Mouse (Mus musculus) layer of hippocampus, adult 18-20 months (tissue): Measurements from ENCODE around the gene Arsj. TPM values are rescaled to one million over a fixed set of nuclear protein-coding genes. Genes with fewer than 3 reads are reported as not detected.

Experiments
- DNase-seq, 2 experiments: peaks; one replicate each; pipeline ENCODE4 v3.0.0; 2022; ENCODE audit warnings: low spot score in 2 of 2
- total RNA-seq, 2 experiments: library from RNA; stranded (reverse); gene quantifications; 2 replicates each; pipeline ENCODE4 v1.2.3; 2021

The Arsj gene
- total RNA-seq, 2 experiments from 2014 or later = 3.9 to 4.2 TPM

DNA sequence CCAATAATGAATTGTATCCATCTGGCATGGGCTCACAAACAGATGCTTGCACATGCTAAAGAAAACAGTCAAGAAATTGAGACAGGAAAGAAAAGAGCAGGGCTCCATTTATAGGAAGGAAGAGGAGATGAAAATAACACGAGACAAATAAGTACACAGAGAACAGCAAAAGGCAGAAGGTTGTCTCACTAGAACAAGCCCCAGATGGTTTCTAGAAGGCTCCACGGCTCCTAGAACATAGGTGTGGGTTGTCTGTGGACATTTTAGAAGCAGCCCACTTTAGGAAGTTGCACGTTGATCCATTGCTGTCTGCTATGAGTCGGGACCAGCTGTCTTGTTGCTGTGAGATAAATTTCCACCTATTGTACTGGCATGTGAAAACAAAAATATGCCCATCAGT, 37.2 kb downstream of the Arsj start:
- DNase-seq = peak in 1 of 2 experiments; percentile 54

DNA sequence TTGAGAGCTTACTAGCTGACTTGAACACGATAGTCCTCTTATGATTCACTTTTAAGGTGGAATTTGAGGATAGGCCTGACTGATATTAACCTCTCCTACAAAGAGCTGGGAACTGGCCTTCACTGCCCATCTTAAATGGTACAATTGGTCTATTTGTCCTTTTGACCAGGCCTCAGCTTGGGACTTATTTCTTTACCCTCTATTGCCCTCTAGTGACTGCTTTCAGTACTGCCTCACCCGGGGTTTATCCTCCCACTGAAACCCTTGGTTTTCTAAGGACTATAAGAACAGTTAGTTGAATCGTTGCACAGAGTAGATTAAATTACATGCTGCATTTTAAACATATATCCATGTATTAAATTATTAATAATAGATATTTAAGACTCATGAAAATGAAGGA, 39.4 kb downstream of the Arsj start:
- peak; percentile 54 to 88 for DNase-seq

DNA sequence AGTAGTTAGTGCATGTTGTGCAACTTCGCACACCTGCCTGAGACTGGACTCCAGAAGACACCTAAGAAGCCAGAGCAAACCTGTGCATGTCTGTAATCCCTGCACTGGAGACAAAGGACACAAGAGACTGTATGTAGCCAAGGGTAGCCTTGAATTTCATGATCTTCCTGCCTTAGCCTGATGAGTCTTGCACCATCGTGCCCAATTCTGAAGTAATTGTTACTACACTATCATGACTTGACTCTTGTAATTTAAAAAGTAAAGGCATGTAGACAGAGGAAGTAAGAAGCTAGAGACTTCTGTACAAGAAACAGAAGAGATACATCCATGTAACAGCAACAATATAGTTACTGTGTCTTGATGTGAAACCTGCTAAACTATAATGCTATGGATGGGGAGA, 40.7 kb downstream of the Arsj start:
- DNase-seq = no peak

DNA sequence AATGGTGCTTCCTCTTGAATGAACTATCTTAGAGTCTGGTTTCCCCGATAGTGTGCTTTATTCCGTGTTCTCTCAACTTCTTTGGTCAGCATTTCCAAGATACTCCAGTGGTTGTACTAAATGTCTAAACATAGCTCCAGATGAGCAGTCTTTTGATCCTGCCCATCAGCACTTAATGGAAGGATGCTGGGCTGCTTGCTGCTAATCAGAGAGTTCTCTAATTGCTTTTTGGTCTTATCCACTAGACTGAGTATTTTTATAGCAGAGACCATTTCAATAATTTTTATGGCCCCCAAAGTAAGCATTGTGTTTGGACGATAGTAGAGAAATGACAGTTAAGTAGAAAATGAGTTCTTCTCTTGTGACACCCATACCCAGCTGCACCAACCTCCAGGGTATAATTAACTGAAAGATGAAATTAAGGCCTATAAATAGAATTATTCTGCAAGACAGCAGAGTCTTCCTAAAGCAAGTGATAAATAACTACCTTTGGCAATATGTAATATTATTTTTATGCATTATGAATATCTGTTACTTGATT, 67.1 kb downstream of the Arsj start:
- no peak for DNase-seq

DNA sequence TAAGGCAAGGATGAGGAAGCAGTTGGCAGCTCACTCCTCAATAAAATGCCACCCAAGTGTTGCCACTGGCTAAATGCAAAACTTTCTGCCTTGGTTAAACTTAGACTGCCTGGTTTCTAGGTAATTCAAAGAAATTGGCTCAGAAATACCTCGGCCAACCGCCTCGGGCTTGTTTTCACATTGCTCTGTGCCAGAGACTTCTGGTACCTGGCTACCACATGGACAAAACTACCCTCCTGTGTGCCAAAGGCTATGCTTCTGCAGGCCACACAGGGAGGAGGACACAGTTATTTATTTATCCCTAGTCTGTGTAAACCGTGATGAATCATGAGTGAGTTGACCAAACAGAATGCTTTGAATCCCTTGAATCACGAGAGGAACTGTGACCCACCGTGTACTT, 75.8 kb downstream of the Arsj start:
- no peak for DNase-seq

DNA sequence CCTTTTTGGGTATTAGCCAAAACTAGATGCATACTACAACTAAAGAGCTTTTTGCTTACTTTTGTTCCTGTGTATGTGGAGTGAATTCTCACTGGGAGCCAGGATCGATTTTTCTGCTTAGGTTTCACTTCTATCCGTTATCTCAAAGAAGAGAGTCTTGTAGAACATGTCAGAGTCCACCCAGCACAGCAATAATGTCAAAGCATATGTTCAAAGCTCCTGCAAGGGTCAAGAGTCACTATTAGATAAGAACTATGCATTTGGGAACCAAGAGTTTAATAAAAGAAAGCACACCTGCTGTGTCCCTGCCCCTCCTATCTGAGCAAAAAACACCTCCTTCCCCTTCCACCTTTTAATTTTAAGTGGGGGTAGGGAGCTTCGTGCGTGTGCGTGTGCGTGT, 85.6 kb downstream of the Arsj start:
- no peak for DNase-seq

DNA sequence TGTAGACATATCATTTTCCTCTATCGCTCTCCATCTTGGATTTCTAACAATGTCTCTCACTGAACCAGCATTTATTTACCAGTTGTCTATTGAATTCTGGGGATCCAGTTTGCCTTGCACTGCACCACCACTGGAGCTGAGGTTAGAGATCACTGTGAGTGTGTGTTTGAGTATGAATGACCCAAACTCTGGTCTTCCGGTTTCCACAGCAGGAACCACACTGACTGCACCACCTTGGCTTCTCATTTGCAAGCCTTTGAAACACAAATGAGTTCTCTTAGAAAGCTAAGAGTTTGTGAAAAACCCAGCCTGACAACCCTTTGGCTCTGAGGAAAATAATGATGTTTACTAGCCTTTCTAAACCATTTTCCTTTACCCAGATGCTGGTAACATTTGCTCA, 86.0 kb downstream of the Arsj start:
- no peak for DNase-seq

DNA sequence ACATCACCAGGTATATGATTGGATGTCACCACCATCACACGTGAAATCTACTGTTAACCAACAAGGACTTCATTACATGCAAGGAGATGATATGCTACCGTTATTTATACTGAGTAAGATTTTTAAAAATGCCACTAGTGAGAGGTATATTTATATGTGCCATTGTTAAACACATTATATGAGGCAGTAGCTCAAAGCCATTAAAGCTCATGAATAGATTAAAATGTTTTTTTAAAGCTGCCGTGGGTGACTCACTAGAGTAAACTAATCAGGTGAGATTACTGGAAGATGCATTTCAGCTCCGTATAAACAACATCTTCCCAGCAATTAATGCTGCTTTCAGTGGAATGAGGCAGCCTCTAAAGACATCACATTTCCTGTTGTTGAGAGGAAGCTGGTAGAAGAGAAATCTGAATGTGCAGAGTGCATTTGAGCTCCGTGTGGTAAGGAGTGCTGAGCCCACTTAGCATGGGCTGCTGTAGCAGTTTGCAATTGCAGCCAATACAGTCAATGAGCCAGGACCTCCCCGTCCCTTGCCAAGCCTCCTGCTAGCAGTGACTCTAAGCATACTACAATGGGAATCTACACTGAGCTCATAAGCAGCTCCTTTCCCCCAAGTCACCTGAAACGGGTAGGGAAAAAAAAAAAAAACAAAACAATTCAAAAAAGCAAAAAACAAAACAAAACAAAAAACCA, 92.5 kb downstream of the Arsj start:
- DNase-seq = no peak

DNA sequence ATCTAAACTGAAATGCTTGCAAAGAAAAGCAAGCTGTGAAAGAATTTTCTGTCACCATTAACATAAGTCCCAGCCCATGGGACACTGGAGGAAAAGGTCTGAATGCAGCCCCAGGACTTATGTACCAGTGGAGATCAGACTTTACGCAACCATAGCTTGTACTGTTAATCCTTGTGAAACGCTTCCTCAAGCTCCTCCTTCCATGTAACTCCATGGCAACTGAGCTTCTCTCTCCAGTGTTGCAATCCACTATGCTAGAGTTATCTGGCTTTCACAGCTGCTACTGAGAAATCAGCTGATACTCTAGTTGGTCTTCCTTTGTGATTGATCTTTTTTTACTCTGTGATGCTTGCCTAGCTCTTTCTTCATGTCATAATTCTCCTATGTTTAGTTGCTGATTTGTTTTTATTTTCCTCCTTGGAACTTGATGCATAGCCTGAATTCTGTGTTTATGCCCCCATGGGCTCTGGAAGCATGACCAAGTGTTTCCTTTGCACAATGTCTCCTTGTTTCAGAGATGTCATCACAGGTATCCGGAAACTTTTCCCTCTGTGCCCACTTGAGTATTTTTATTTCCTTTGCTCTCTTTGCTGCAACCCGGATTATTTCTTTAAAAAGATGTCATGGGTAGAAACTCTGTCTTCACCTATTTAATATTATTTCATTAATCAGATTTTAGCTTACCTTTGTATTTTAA, 99.8 kb downstream of the Arsj start:
- DNase-seq = peak; percentile 6 to 22

DNA sequence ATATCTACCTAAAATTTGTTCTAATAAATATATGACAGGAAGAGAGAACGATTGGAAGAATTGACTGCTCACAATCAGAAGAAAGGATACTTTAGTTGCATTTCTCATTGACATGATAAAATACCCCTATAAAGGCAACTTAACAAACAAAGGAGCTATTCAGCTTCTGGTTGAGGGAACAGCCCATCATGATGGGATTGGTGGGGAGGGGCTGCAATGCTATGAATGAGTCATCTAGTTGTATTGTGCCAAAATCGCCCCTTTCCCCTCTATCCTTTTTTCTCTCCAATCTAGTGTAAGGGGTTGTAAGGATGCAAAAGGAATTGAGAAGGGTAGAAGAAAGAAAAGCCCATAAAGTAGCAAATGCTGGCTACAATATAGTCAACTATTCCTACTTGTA, 100.8 kb downstream of the Arsj start:
- DNase-seq = no peak

Other genes starting within 250 kb of the Arsj start
- gene Camk2d, start 232.6 kb downstream of the Arsj start, total RNA-seq = 10 to 100 TPM; 42.6 to 48.9 TPM